Mouse (Mus musculus): ENCODE measurements around the gene Gm5244. TPM values are rescaled to one million over a fixed set of nuclear protein-coding genes. Genes with fewer than 3 reads are reported as not detected.

Gene Gm5244
- total RNA-seq, 1 experiment from 2014 or later: not detected

DNA sequence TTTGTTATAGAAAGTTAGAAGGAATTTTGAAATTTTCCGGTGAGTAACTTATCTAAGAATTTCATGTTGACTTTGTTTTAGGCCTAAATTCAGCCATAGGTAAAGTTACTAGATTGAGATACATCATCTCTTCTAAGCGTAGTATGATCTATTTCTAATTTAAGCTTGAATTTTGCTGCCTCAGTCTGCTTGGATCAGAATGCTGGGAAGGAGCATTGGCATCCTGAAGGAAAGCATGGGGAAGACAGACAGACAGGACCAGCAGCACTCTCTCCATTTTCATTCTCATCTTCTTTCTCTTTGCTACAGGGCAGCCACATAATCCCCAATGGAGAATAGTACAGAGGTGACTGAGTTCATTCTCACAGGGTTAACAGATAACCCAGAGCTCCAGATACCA is 37.1 kb downstream of the Gm5244 start, which contains the start of gene Olfr1445:
Gene Olfr1445, plus strand, starts transcription at position 301 of the 400 bp plus-strand sequence.
- no peak for ATAC-seq (replicated peaks; ENCODE audit: insufficient number of reproducible peaks, low FRiP score, low TSS enrichment, poor library complexity, severe bottlenecking)

DNA sequence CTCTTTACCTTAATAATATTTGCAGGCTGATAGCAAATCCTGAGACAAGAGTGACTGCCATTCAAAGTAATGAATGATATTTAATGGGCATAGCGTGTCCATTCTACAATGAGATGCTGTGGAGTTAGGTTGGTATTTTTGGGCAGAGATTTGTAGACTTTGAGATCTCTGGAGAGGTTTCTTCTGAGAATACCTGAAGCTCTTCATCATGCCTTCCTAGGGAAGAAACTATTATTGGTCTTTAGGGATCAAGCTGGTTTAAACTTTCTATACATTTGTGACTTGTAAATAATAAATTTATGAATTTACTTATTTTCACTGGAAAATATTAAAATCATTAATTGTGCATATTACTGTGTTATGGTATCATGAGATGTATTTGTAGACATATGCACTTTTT is 46.9 kb downstream of the Gm5244 start, which contains the start of gene Olfr1446:
Gene Olfr1446, minus strand, starts transcription at position 101 of the 400 bp plus-strand sequence.
- ATAC-seq (replicated peaks; ENCODE audit: insufficient number of reproducible peaks, low FRiP score, low TSS enrichment, poor library complexity, severe bottlenecking): no peak

Other genes with a start within 250 kb of the Gm5244 start
- not detected in 3 replicates for gene Gm4952, start 246.7 kb upstream of the Gm5244 start, total RNA-seq (2017)
- not detected in 3 replicates for gene Glyat, start 213.4 kb upstream of the Gm5244 start, total RNA-seq (2017)
- not detected in 3 replicates for gene Olfr1442, start 176.2 kb upstream of the Gm5244 start, total RNA-seq (2017)
- not detected in 3 replicates for gene Olfr1443, start 168.6 kb upstream of the Gm5244 start, total RNA-seq (2017)
- gene Keg1, start 150.9 kb upstream of the Gm5244 start, total RNA-seq (2017): not detected in 3 replicates
- 2.2 to 4.7 TPM (median 3.5 TPM) in 3 replicates for gene Cntf, start 81.0 kb upstream of the Gm5244 start, total RNA-seq (2017)
- gene Zfp91, start 50.6 kb upstream of the Gm5244 start, total RNA-seq (2017): 101 to 112 TPM (median 106 TPM) in 3 replicates
- 25.8 to 41.6 TPM (median 26.1 TPM) in 3 replicates for gene Lpxn, start 50.5 kb upstream of the Gm5244 start, total RNA-seq (2017)
- gene Olfr1444, start 10.6 kb downstream of the Gm5244 start, total RNA-seq (2017): not detected in 3 replicates
- 1.3 TPM in 1 of 3 replicates, not detected in the others for gene Olfr1445, start 37.2 kb downstream of the Gm5244 start, total RNA-seq (2017)
- gene Olfr1446, start 46.8 kb downstream of the Gm5244 start, total RNA-seq (2017): not detected in 3 replicates
- not detected in 3 replicates for gene Olfr1447, start 57.1 kb downstream of the Gm5244 start, total RNA-seq (2017)
- not detected in 3 replicates for gene Olfr1448, start 77.7 kb downstream of the Gm5244 start, total RNA-seq (2017)
- not detected in 3 replicates for gene Olfr1449, start 84.2 kb downstream of the Gm5244 start, total RNA-seq (2017)
- not detected in 3 replicates for gene Olfr1450, start 103.6 kb downstream of the Gm5244 start, total RNA-seq (2017)
- not detected in 3 replicates for gene Olfr1451, start 148.3 kb downstream of the Gm5244 start, total RNA-seq (2017)
- not detected in 3 replicates for gene Olfr1453, start 181.6 kb downstream of the Gm5244 start, total RNA-seq (2017)
- gene Olfr1454, start 213.9 kb downstream of the Gm5244 start, total RNA-seq (2017): not detected in 3 replicates